Mouse (Mus musculus) retina, postnatal 1 day (tissue): ENCODE results near the gene Pabpn1.
"Not testable (repeated sequence)": the region's sequence is repeated elsewhere in the genome, so short reads cannot be mapped to it uniquely, and the experiment has no call there.

Experiments
- DNase-seq: peaks from one replicate; pipeline ENCODE4 v3.0.0-alpha.2; 2012

The Pabpn1 gene

GRCm38 (mm10) chr14:54937361-54938182, 45.3 kb downstream of the Pabpn1 start:
- DNase-seq, result no peak

GRCm38 (mm10) chr14:54938431-54939219, 46.3 kb downstream of the Pabpn1 start:
- no peak for DNase-seq

GRCm38 (mm10) chr14:54939434-54940175, 47.3 kb downstream of the Pabpn1 start:
- peak; percentile 72 for DNase-seq

- DNase-seq, result no peak
These were observed 47.9 kb downstream of the Pabpn1 start for GRCm38 (mm10) chr14:54940176-54940530.

GRCm38 (mm10) chr14:54941024-54941978, 49.0 kb downstream of the Pabpn1 start:
- DNase-seq, result no peak

- no peak for DNase-seq
These were observed 50.2 kb downstream of the Pabpn1 start for GRCm38 (mm10) chr14:54942479-54942878.

GRCm38 (mm10) chr14:54943971-54944370, 51.7 kb downstream of the Pabpn1 start:
- DNase-seq, result no peak

- no peak for DNase-seq
These were observed 52.6 kb downstream of the Pabpn1 start for GRCm38 (mm10) chr14:54944939-54945338.

- no peak for DNase-seq
These were observed 53.8 kb downstream of the Pabpn1 start for GRCm38 (mm10) chr14:54945975-54946704.

GRCm38 (mm10) chr14:54947008-54947407, 54.7 kb downstream of the Pabpn1 start:
- DNase-seq, result not testable (repeated sequence)
